Mouse (Mus musculus): ENCODE measurements around the gene Mesd.

The Mesd gene

DNA sequence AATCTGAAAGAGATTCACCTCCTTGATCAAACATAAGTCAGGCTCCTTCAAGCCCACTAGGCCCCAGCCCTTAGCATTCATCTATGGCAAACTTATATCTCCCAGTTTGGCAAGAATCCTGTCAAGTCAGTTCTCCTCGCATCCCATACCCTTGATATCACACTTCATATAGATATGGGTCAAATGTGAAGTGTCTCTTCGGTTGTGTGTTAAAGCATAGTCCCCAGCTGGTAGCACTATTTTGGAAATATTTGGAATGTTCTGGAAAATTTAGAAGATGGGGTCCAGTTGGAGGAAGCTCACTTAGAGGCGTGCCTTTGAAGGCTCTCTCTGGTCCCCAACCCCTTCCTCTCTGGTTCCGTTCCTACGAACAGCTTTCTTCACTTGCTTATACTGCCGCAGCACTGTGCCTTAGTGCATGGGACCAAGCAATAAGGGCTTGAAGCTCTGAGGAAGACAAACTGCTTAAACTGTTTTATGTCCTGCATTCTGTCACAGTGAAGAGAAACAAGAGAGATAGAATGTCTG, 29.2 kb downstream of the Mesd start:
- no peak for DNase-seq (ENCODE audit: low read depth)

- DNase-seq (ENCODE audit: low read depth): no peak
These were observed 29.7 kb downstream of the Mesd start for GRCm38 (mm10) chr7:83913995-83914394.

DNA sequence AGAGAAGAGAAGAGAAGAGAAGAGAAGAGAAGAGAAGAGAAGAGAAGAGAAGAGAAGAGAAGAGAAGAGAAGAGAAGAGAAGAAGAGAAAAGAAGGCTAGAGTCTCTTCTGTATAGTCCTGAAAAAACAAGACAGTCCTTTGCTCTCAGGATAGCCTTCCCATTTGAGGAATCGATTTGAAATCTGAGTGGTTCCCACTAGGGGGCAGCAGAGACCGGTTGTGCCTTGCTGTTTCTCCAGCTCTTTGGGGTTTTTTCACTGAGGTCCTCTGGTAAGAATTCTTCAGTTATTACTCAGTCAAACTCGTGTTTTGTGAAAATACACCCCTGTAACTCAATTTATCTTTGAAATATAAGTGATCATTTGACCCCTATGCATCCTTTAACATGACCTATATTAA, 30.3 kb downstream of the Mesd start:
- peak; percentile 70 for DNase-seq (ENCODE audit: low read depth)

GRCm38 (mm10) chr7:83920241-83920640, 36.0 kb downstream of the Mesd start:
- no peak for DNase-seq (ENCODE audit: low read depth)

DNA sequence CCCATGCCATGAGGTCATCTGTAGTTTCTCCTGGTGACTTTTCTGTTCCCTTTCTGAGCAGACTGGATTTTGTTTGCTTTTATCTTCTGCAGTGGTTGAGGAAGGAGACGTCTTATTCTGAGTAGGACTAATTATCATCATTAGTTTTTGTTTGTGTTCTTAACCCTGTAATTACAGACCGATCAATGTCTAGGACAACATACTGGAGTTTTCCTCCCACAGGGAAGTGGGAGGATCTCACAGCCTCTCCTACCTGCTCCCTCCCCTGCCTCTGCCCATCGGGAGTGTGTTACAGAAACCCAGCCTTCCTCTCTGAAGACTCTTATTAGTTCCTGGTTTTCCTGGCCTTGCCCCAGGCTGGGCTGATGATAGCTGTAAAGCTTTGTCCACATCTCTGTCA, 37.4 kb downstream of the Mesd start:
- DNase-seq (ENCODE audit: low read depth): no peak

- no peak for DNase-seq (ENCODE audit: low read depth)
These were observed 54.9 kb downstream of the Mesd start for GRCm38 (mm10) chr7:83939017-83939721.

- DNase-seq (ENCODE audit: low read depth): no peak
These were observed 55.9 kb downstream of the Mesd start for GRCm38 (mm10) chr7:83940136-83940535.

DNA sequence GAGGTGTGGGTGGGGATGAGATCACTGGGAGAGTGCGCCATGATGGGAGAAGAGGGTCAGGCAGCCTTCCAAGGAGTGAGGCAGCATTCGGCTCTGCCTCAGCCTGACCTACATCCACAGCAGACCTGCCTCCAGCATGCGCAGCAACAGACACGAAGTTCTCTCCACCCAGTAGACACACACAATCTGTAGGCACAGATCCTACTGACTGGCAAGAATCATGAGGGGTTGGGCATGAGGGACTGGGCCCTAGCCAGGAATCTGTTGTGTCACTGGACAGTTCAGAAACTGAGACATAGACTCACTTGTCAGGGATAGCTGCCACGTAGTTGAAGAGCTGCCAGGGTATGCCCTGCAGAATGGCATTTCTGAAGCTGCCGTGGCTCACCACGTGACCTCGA, 57.4 kb downstream of the Mesd start:
- no peak for DNase-seq (ENCODE audit: low read depth)

- DNase-seq (ENCODE audit: low read depth): no peak
These were observed 64.5 kb downstream of the Mesd start for GRCm38 (mm10) chr7:83948743-83949142.

GRCm38 (mm10) chr7:83949662-83950061, 65.4 kb downstream of the Mesd start:
- no peak for DNase-seq (ENCODE audit: low read depth)
